Mouse (Mus musculus) midbrain, embryonic 16.5 days (tissue): ENCODE measurements around the gene Stk24. TPM values are rescaled to one million over a fixed set of nuclear protein-coding genes. Genes with fewer than 3 reads are reported as not detected.

ENCODE experiments used
- ATAC-seq: fragments of 200-750 bp; cut with Nextera tagmentation; 2 replicates; pipeline ENCODE4 v1.8.0; 2017; ENCODE audit warnings: moderate TSS enrichment
- H3K27ac ChIP-seq: fragments of 300-500 bp; sonication (generic); 2 replicates; pipeline ENCODE4 v1.5.1; 2014; ENCODE audit warnings: mild to moderate bottlenecking, low read length, mixed read lengths
- H3K27me3 ChIP-seq: fragments of 300-500 bp; sonication (generic); 2 replicates; pipeline ENCODE4 v1.6.1; 2014; ENCODE audit warnings: low read depth, low read length, mixed read lengths; ENCODE audit not compliant: control insufficient read depth, insufficient read depth
- H3K36me3 ChIP-seq: fragments of 300-500 bp; sonication (generic); 2 replicates; pipeline ENCODE4 v1.6.1; 2014; ENCODE audit warnings: mild to moderate bottlenecking, low read length, moderate library complexity, mixed read lengths; ENCODE audit not compliant: control insufficient read depth, insufficient read depth
- H3K4me1 ChIP-seq: fragments of 300-500 bp; sonication (generic); 2 replicates; pipeline ENCODE4 v1.6.1; 2014; ENCODE audit warnings: mild to moderate bottlenecking, low read length, mixed read lengths; ENCODE audit not compliant: control insufficient read depth, insufficient read depth
- H3K4me2 ChIP-seq: fragments of 300-500 bp; sonication (generic); 2 replicates; pipeline ENCODE4 v1.6.1; 2014; ENCODE audit warnings: mild to moderate bottlenecking, low read length, mixed read lengths
- H3K4me3 ChIP-seq: fragments of 300-500 bp; sonication (generic); 2 replicates; pipeline ENCODE4 v1.5.1; 2014; ENCODE audit warnings: low read depth, mild to moderate bottlenecking, low read length, moderate library complexity, mixed read lengths
- H3K9ac ChIP-seq: fragments of 300-500 bp; sonication (generic); 2 replicates; pipeline ENCODE4 v1.6.1; 2014; ENCODE audit warnings: low read depth, low read length, mixed read lengths
- H3K9me3 ChIP-seq: fragments of 300-500 bp; sonication (generic); replicated peaks from 2 replicates; pipeline ENCODE4 v1.6.1; 2014; ENCODE audit warnings: mild to moderate bottlenecking, low read length, mixed read lengths; ENCODE audit not compliant: control insufficient read depth, poor library complexity, severe bottlenecking
- WGBS: fragments of 180-500 bp; shearing (Covaris S2); extraction: QIAGEN DNeasy Blood & Tissue Kit; methylation state at CpG from one replicate; pipeline ENCODE4 v1.1.7; 2014; 5-methylcytosine and 5-hydroxymethylcytosine counted together
- polyA plus RNA-seq: library from polyadenylated mRNA; unstranded; fragments of >200 nt; fragmentation: Nextera tagmentation; extraction: Ambion mirVana; gene quantifications from 2 replicates; pipeline ENCODE4 v1.2.1, GENCODE M21; 2015

Gene Stk24
- polyA plus RNA-seq, 1 experiment from 2014 or later: 14.5 TPM

DNA sequence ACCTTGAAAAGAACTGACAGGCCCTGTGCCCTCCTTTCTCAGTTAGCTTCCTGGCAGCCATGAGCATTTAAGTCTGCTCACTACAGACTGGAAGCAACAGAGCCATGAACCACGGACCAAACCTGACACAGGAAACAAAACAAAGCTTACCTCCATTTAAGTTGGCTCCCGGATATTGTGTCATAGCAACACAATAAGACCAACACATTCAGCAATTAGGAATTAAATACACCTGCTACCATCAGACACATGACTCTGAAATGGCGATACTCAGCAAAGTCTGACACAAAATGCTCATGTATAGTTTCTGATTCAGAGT is 49.8 kb downstream of the Stk24 start:
- H3K9me3 ChIP-seq: no peaks in the 10 kb centered on the region
- H3K4me1 ChIP-seq: peaks cover 4% of the 10 kb centered on the region; the same call in 1 of the 2 replicates
- H3K9ac ChIP-seq: no peak overlapping the region
- 84% methylated on average over 3 of the region's 3 CpGs for WGBS
- H3K27ac ChIP-seq: no peak overlapping the region
- H3K4me2 ChIP-seq: no peak overlapping the region
- no peak overlapping the region for H3K4me3 ChIP-seq
- no peaks in the 10 kb centered on the region for H3K36me3 ChIP-seq
- ATAC-seq: no peak
- no peaks in the 10 kb centered on the region for H3K27me3 ChIP-seq

DNA sequence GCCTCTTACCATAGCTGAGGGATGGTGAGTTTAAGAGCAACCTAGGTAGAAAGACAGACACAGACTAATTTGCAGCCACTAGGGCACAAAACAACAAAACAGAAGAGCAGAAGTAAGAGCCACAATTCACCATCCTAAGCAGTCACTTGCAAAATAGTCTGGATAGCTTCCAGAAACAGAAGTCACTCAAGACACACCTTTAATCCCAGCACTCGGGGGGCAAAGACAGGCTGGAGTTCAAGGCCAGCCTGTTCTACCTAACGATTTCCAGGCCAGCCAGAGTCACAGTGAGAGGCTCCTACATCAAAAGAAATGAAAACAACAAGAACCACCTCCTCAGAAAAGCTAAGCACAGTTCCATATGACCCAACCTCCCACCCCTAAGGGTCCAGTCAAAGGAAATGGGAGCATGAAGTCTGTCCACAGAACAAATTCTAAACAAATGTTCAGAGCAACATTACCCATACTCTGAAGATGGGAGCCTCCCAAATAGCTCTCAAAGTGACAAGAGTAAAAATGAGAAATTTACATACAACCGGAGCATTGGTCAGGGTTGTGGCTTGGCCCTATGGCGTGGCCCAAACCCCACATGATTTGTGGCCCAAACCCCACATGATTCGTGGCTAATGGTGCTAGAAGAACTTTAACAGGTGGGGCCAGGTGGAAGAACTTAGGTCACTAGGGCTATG is 50.3 kb downstream of the Stk24 start:
- H3K36me3 ChIP-seq: no peaks in the 10 kb centered on the region
- H3K27me3 ChIP-seq: no peaks in the 10 kb centered on the region
- H3K4me1 ChIP-seq: peaks cover 4% of the 10 kb centered on the region; the same call in 1 of the 2 replicates
- 86% methylated on average over 5 of the region's 5 CpGs for WGBS
- H3K27ac ChIP-seq: no peak overlapping the region
- H3K9me3 ChIP-seq: no peaks in the 10 kb centered on the region
- ATAC-seq: no peak
- H3K4me2 ChIP-seq: no peak overlapping the region
- H3K9ac ChIP-seq: no peak overlapping the region
- H3K4me3 ChIP-seq: no peak overlapping the region

DNA sequence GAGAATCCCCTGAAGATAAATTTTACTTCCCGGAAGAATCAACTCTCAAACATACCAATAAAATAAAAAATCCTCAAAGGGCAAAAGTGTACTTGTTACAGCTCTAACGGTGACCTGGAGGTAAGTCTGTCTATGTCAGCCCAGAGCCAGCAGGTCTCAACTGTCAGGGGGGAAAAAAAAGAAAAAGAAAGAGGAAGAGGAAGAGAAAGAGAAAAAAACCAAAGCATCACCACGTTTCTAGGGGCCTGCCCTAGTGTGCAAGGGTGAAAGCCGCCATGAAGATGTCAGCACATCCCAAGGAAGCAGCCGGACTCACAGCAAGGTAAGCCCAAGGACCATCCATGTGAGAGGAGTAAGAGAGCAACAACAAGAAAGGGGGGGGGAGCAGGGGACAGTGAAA is 50.9 kb downstream of the Stk24 start:
- H3K4me2 ChIP-seq: no peak overlapping the region
- H3K9me3 ChIP-seq: no peaks in the 10 kb centered on the region
- H3K4me1 ChIP-seq: peaks cover 4% of the 10 kb centered on the region; the same call in 1 of the 2 replicates
- no peak overlapping the region for H3K27ac ChIP-seq
- 91% methylated on average over 5 of the region's 5 CpGs for WGBS
- no peak for ATAC-seq
- no peaks in the 10 kb centered on the region for H3K27me3 ChIP-seq
- no peak overlapping the region for H3K9ac ChIP-seq
- no peaks in the 10 kb centered on the region for H3K36me3 ChIP-seq
- H3K4me3 ChIP-seq: no peak overlapping the region

DNA sequence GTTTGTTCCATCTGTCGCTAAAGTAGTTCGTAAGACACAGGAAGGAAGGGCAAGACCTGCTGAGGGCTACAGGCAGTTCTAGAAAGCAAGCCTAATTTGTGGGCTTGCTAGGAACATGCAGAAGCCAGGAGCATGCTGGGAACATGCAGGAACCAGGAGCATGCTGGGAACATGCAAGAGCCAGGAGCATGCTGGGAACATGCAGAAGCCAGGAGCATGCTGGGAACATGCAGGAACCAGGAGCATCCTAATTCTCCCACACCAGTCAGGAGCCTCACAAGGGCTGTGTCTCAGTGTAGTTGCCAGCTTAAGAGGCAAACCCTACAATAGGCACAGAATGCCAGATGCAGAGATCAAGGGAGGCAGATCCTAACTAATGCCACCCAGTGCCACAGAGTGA is 53.4 kb downstream of the Stk24 start:
- Histone ChIP-seq H3K9me3 (no peaks in the 10 kb centered on the region), H3K9ac (no peak overlapping the region), H3K27me3 (no peaks in the 10 kb centered on the region), H3K27ac (no peak overlapping the region), H3K4me3 (no peak overlapping the region), H3K4me1 (peaks cover 4% of the 10 kb centered on the region; the same call in 1 of the 2 replicates), H3K4me2 (no peak overlapping the region), H3K36me3 (no peaks in the 10 kb centered on the region)
- peak; percentile 55; the same call in 1 of the 2 replicates for ATAC-seq
- WGBS: 79% methylated on average over 2 of the region's 2 CpGs

DNA sequence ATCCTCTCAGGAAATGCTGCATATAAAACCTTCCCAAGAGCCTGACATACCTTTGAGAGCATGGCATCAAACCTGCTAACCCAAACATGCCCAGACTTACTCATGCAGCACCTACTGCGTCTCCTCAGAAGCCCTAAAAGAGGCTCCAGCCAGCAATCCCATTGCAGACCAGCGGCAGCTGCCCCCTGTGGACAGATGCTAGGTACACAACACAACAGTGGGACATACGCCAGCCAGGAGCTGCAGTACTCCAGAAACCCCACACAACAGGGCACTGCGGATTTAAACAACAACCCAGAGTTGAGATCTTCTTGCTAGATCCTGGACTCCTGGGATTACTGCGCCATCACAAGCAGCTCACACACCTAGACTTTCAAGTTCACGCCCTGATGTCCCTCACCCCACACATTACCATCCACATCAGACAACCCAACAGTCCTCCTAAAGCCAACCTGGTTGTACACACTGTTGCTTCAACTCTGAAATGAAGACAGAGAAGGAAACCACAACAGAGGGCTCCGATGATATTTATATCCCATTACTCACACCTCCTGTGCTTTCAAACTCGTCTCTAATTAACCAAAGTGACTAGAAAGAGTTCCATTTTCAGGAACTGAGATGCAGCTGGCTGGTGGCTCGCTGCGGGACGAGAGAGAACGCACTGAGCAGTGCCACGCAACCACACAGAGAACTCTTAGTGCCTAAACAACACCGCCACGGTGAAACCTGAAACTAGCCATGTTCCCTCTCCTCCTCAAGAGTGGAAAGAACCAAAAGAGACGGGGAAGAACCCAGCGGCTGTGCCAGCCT is 55.1 kb downstream of the Stk24 start:
- WGBS: 94% methylated on average over 17 of the region's 17 CpGs
- no peaks in the 10 kb centered on the region for H3K27me3 ChIP-seq
- ATAC-seq: no peak

DNA sequence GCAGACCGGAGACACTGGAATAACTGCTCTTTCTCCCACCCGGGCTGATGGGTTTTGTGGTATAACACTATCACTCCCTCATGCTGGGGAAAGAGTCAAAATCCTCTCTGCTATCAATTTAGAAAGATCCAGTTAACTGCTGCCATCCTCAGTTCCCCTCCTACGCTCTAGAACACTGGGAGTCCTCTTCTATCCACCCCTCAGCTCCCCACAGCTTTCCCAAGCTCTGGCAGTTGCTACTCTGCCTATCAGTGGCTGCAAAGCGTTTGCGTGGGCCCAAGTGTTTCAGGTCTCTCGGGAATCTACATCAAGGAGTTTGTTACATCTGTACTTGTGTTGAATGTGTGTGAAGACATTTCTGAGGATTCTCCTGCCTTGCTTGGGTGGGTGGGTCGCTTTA is 57.2 kb downstream of the Stk24 start:
- Histone ChIP-seq H3K4me2 (no peak overlapping the region), H3K9ac (no peak overlapping the region), H3K36me3 (no peaks in the 10 kb centered on the region), H3K4me3 (no peak overlapping the region), H3K27ac (no peak overlapping the region), H3K27me3 (no peaks in the 10 kb centered on the region), H3K4me1 (peaks cover 2% of the 10 kb centered on the region; the same call in 1 of the 2 replicates), H3K9me3 (no peaks in the 10 kb centered on the region; the same call in 1 of the 2 replicates)
- ATAC-seq: no peak
- WGBS: 85% methylated on average over 7 of the region's 7 CpGs

More for the DNA sequence above, 55.1 kb downstream of the Stk24 start:
- no peaks in the 10 kb centered on the region; the same call in 1 of the 2 replicates for H3K9me3 ChIP-seq
- no peak overlapping the region for H3K27ac ChIP-seq
- no peak overlapping the region for H3K4me3 ChIP-seq
- peaks cover 4% of the 10 kb centered on the region; the same call in 1 of the 2 replicates for H3K4me1 ChIP-seq
- H3K36me3 ChIP-seq: no peaks in the 10 kb centered on the region
- H3K9ac ChIP-seq: no peak overlapping the region
- no peak overlapping the region for H3K4me2 ChIP-seq

DNA sequence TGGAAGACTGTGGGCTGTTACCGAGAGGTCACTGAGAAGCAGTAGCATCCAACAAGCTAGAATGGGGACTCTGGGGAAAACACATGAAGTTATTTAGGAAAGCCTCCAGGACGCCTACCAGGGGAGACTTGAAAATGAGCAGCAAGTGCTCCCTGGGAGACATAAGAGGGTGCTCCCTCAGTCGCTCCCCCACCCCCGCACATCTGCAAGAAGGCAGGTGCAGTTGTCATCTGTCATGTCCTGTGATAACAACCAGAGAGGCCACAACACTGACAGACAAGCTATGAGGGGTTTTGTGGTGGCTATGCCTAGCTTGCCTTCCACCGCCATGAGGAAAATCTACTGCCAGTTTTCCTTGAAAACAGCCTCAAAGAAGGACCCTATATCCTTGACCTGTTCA is 57.7 kb downstream of the Stk24 start:
- 91% methylated on average over 5 of the region's 5 CpGs for WGBS
- ATAC-seq: no peak
- H3K4me1 ChIP-seq: peaks cover 2% of the 10 kb centered on the region; the same call in 1 of the 2 replicates
- H3K9me3 ChIP-seq: no peaks in the 10 kb centered on the region; the same call in 1 of the 2 replicates
- H3K4me2 ChIP-seq: no peak overlapping the region
- H3K4me3 ChIP-seq: no peak overlapping the region
- no peak overlapping the region for H3K9ac ChIP-seq
- H3K27ac ChIP-seq: no peak overlapping the region
- H3K36me3 ChIP-seq: no peaks in the 10 kb centered on the region
- H3K27me3 ChIP-seq: no peaks in the 10 kb centered on the region

DNA sequence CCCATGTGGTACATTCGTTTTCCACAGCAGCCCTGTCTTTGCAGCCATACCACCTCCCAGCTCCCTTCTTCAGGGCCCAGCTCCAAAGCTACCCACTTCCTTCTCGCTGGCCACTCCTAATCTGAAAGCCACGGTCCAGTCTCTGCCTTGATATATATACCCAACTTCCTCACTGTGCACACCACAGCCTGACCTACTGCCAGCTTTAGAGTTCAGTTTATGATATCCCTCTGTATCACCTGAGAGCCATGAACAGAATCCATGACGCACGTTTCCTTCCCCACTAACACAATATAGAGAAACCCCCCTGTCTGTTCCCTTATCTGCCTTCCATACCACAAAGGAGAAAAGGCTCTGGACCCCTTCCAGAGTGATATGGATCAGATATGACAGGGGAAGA is 61.4 kb downstream of the Stk24 start:
- H3K9ac ChIP-seq: no peak overlapping the region
- no peaks in the 10 kb centered on the region for H3K4me1 ChIP-seq
- H3K4me2 ChIP-seq: no peak overlapping the region
- ATAC-seq: no peak
- no peaks in the 10 kb centered on the region for H3K27me3 ChIP-seq
- no peaks in the 10 kb centered on the region for H3K36me3 ChIP-seq
- H3K4me3 ChIP-seq: no peak overlapping the region
- no peaks in the 10 kb centered on the region; the same call in 1 of the 2 replicates for H3K9me3 ChIP-seq
- 90% methylated on average over 5 of the region's 5 CpGs for WGBS
- H3K27ac ChIP-seq: no peak overlapping the region

DNA sequence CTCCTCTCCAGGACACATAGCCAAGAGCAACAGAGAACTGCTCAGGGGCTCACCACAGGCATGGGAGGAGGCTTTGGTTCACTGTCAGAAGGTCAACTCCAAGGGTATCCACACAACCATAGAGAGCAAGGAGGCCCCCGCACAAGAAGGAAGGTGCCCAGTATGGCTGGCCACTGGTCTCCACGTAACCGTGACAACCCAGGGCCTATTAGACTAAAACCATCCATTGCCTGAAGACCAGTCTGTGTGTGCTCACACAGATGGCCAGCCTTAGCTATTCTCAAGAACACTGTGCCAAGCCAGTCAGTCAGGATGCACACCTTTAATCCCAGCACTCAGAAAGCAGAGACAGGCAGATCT is 62.5 kb downstream of the Stk24 start:
- Histone ChIP-seq H3K9me3 (no peaks in the 10 kb centered on the region; the same call in 1 of the 2 replicates), H3K27ac (no peak overlapping the region), H3K27me3 (no peaks in the 10 kb centered on the region), H3K36me3 (no peaks in the 10 kb centered on the region), H3K4me3 (no peak overlapping the region), H3K9ac (no peak overlapping the region; the same call in 1 of the 2 replicates), H3K4me2 (no peak overlapping the region), H3K4me1 (no peaks in the 10 kb centered on the region)
- ATAC-seq: 0 out of 2 replicates have a peak, but pooled peaks have one; percentile 18
- 93% methylated on average over 3 of the region's 3 CpGs for WGBS
